Mouse (Mus musculus): ENCODE measurements around the gene Dlg3. TPM values are rescaled to one million over a fixed set of nuclear protein-coding genes. Genes with fewer than 3 reads are reported as not detected.

Dlg3 gene
- polyA plus RNA-seq (2014; fragmentation: Nextera tagmentation; extraction: Ambion mirVana), result 2.7 and 3.0 TPM in 2 replicates

- WGBS, result 16% methylated on average over 18 of the region's 26 CpGs
- H3K4me3 ChIP-seq (ENCODE audit: low read depth, low read length), result peak within 1 kb of the TSS; percentile 39
- DNase-seq (ENCODE audit: low spot score) (no peak), ATAC-seq (replicated peaks; ENCODE audit: low FRiP score) (no peak)
- no peak within 1 kb of the TSS for H3K9ac ChIP-seq (ENCODE audit: low read depth, low read length)
- no peaks in the 10 kb centered on the region for H3K9me3 ChIP-seq (ENCODE audit: control insufficient read depth, low read length)
- no peaks in the 10 kb centered on the region for H3K4me1 ChIP-seq (replicated peaks; ENCODE audit: control insufficient read depth, insufficient read depth, low read length)
- peak within 1 kb of the TSS; percentile 62 for H3K4me2 ChIP-seq
- no peak within 1 kb of the TSS for H3K27ac ChIP-seq (ENCODE audit: low read depth, low read length)
- H3K36me3 ChIP-seq (ENCODE audit: control insufficient read depth, insufficient read depth, low read length), result no peaks in the 10 kb centered on the region
- peaks cover 24% of the 10 kb centered on the region for H3K27me3 ChIP-seq (replicated peaks; ENCODE audit: control insufficient read depth, insufficient read depth, low read length)
These were observed at the start of gene Dlg3 for GRCm38 (mm10) chrX:100767181-100767884. Gene Dlg3, plus strand, starts transcription at chrX:100767722.

GRCm38 (mm10) chrX:100728947-100729346 is 38.6 kb upstream of the Dlg3 start:
- H3K27me3 ChIP-seq (replicated peaks; ENCODE audit: control insufficient read depth, insufficient read depth, low read length), result peaks cover 16% of the 10 kb centered on the region
- DNase-seq (ENCODE audit: low spot score), result no peak
- no peak overlapping the region for H3K4me2 ChIP-seq
- no peaks in the 10 kb centered on the region for H3K9me3 ChIP-seq (ENCODE audit: control insufficient read depth, low read length)
- no peak overlapping the region for H3K4me3 ChIP-seq (ENCODE audit: low read depth, low read length)
- H3K36me3 ChIP-seq (ENCODE audit: control insufficient read depth, insufficient read depth, low read length), result no peaks in the 10 kb centered on the region; the same call in 1 of the 2 replicates
- no peaks in the 10 kb centered on the region for H3K4me1 ChIP-seq (replicated peaks; ENCODE audit: control insufficient read depth, insufficient read depth, low read length)
- no peak for ATAC-seq (replicated peaks; ENCODE audit: low FRiP score)
- no peak overlapping the region for H3K9ac ChIP-seq (ENCODE audit: low read depth, low read length)
- H3K27ac ChIP-seq (ENCODE audit: low read depth, low read length), result no peak overlapping the region
- WGBS, result 43% methylated on average over 1 of the region's 1 CpGs

GRCm38 (mm10) chrX:100729665-100730188 is 37.8 kb upstream of the Dlg3 start, which contains the start of gene Gdpd2:
Gene Gdpd2, plus strand, starts transcription at chrX:100729873.
- 17% methylated on average over 8 of the region's 8 CpGs for WGBS
- H3K27ac ChIP-seq (ENCODE audit: low read depth, low read length), result no peak within 1 kb of the TSS
- no peaks in the 10 kb centered on the region for H3K4me1 ChIP-seq (replicated peaks; ENCODE audit: control insufficient read depth, insufficient read depth, low read length)
- H3K27me3 ChIP-seq (replicated peaks; ENCODE audit: control insufficient read depth, insufficient read depth, low read length), result peaks cover 22% of the 10 kb centered on the region
- no peak within 1 kb of the TSS for H3K9ac ChIP-seq (ENCODE audit: low read depth, low read length)
- no peaks in the 10 kb centered on the region; the same call in 1 of the 2 replicates for H3K36me3 ChIP-seq (ENCODE audit: control insufficient read depth, insufficient read depth, low read length)
- peak within 1 kb of the TSS; percentile 20 for H3K4me2 ChIP-seq
- DNase-seq (ENCODE audit: low spot score) (no peak), ATAC-seq (replicated peaks; ENCODE audit: low FRiP score) (no peak)
- no peaks in the 10 kb centered on the region for H3K9me3 ChIP-seq (ENCODE audit: control insufficient read depth, low read length)
- H3K4me3 ChIP-seq (ENCODE audit: low read depth, low read length), result no peak within 1 kb of the TSS

GRCm38 (mm10) chrX:100730266-100730665 is 37.3 kb upstream of the Dlg3 start:
- Histone ChIP-seq H3K27ac (ENCODE audit: low read depth, low read length) (no peak overlapping the region), H3K4me3 (ENCODE audit: low read depth, low read length) (no peak overlapping the region), H3K9me3 (ENCODE audit: control insufficient read depth, low read length) (no peaks in the 10 kb centered on the region), H3K36me3 (ENCODE audit: control insufficient read depth, insufficient read depth, low read length) (no peaks in the 10 kb centered on the region; the same call in 1 of the 2 replicates), H3K4me1 (replicated peaks; ENCODE audit: control insufficient read depth, insufficient read depth, low read length) (no peaks in the 10 kb centered on the region), H3K27me3 (replicated peaks; ENCODE audit: control insufficient read depth, insufficient read depth, low read length) (peaks cover 22% of the 10 kb centered on the region), H3K4me2 (peak overlapping the region; percentile 20), H3K9ac (ENCODE audit: low read depth, low read length) (no peak overlapping the region)
- ATAC-seq (replicated peaks; ENCODE audit: low FRiP score) (no peak), DNase-seq (ENCODE audit: low spot score) (no peak)
- 39% methylated on average over 8 of the region's 8 CpGs for WGBS

- 69% methylated on average over 7 of the region's 7 CpGs for WGBS
- Histone ChIP-seq H3K9me3 (ENCODE audit: control insufficient read depth, low read length) (no peaks in the 10 kb centered on the region), H3K4me1 (replicated peaks; ENCODE audit: control insufficient read depth, insufficient read depth, low read length) (no peaks in the 10 kb centered on the region), H3K4me3 (ENCODE audit: low read depth, low read length) (no peak overlapping the region), H3K27me3 (replicated peaks; ENCODE audit: control insufficient read depth, insufficient read depth, low read length) (peaks cover 32% of the 10 kb centered on the region), H3K36me3 (ENCODE audit: control insufficient read depth, insufficient read depth, low read length) (no peaks in the 10 kb centered on the region), H3K4me2 (no peak overlapping the region), H3K27ac (ENCODE audit: low read depth, low read length) (no peak overlapping the region), H3K9ac (ENCODE audit: low read depth, low read length) (no peak overlapping the region)
- DNase-seq (ENCODE audit: low spot score) (no peak), ATAC-seq (replicated peaks; ENCODE audit: low FRiP score) (no peak)
These were observed 33.2 kb upstream of the Dlg3 start for GRCm38 (mm10) chrX:100734359-100734758.

- H3K9ac ChIP-seq (ENCODE audit: low read depth, low read length), result no peak overlapping the region
- peak overlapping the region; percentile 48 for H3K4me2 ChIP-seq
- no peak overlapping the region for H3K27ac ChIP-seq (ENCODE audit: low read depth, low read length)
- no peaks in the 10 kb centered on the region for H3K4me1 ChIP-seq (replicated peaks; ENCODE audit: control insufficient read depth, insufficient read depth, low read length)
- H3K9me3 ChIP-seq (ENCODE audit: control insufficient read depth, low read length), result no peaks in the 10 kb centered on the region
- peaks cover 20% of the 10 kb centered on the region for H3K27me3 ChIP-seq (replicated peaks; ENCODE audit: control insufficient read depth, insufficient read depth, low read length)
- no peak overlapping the region for H3K4me3 ChIP-seq (ENCODE audit: low read depth, low read length)
- no peaks in the 10 kb centered on the region for H3K36me3 ChIP-seq (ENCODE audit: control insufficient read depth, insufficient read depth, low read length)
- ATAC-seq (replicated peaks; ENCODE audit: low FRiP score) (no peak; the same call in 1 of the 2 replicates), DNase-seq (ENCODE audit: low spot score) (peak; percentile 33)
- WGBS, result 24% methylated on average over 14 of the region's 14 CpGs
These were observed 28.6 kb upstream of the Dlg3 start for GRCm38 (mm10) chrX:100738918-100739317.

DNA sequence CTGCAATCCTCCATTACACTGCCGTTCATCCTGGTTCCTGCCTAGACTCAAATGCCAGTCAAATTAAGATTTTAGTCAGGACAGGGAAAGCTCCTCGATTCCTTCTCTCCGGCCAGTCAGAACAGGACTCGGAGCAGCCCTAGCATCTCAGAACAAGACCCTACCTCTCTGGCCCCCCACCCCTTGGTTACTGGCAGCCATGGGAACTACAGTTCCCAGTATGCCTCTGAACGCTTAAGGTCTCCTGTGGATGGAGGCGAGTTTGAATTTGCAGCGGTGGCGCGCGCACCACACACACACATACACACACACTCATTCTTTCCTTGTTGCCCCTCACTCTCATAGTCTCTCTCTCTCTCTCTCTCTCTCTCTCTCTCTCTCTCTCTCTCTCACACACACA is 28.1 kb upstream of the Dlg3 start:
- Histone ChIP-seq H3K4me2 (peak overlapping the region; percentile 48), H3K36me3 (ENCODE audit: control insufficient read depth, insufficient read depth, low read length) (no peaks in the 10 kb centered on the region), H3K4me3 (ENCODE audit: low read depth, low read length) (no peak overlapping the region), H3K4me1 (replicated peaks; ENCODE audit: control insufficient read depth, insufficient read depth, low read length) (no peaks in the 10 kb centered on the region), H3K9me3 (ENCODE audit: control insufficient read depth, low read length) (no peaks in the 10 kb centered on the region), H3K27me3 (replicated peaks; ENCODE audit: control insufficient read depth, insufficient read depth, low read length) (peaks cover 14% of the 10 kb centered on the region), H3K27ac (ENCODE audit: low read depth, low read length) (no peak overlapping the region), H3K9ac (ENCODE audit: low read depth, low read length) (no peak overlapping the region)
- DNase-seq (ENCODE audit: low spot score), result no peak
- WGBS, result 27% methylated on average over 10 of the region's 10 CpGs
- no peak for ATAC-seq (replicated peaks; ENCODE audit: low FRiP score)

- ATAC-seq (replicated peaks; ENCODE audit: low FRiP score), result no peak
These were observed 26.7 kb upstream of the Dlg3 start for GRCm38 (mm10) chrX:100740785-100741184.

GRCm38 (mm10) chrX:100741940-100742339 is 25.6 kb upstream of the Dlg3 start:
- Histone ChIP-seq H3K9me3 (ENCODE audit: control insufficient read depth, low read length) (no peaks in the 10 kb centered on the region), H3K9ac (ENCODE audit: low read depth, low read length) (no peak overlapping the region), H3K4me2 (no peak overlapping the region), H3K27me3 (replicated peaks; ENCODE audit: control insufficient read depth, insufficient read depth, low read length) (peaks cover 8% of the 10 kb centered on the region; the same call in 1 of the 2 replicates), H3K36me3 (ENCODE audit: control insufficient read depth, insufficient read depth, low read length) (no peaks in the 10 kb centered on the region), H3K27ac (ENCODE audit: low read depth, low read length) (no peak overlapping the region), H3K4me1 (replicated peaks; ENCODE audit: control insufficient read depth, insufficient read depth, low read length) (no peaks in the 10 kb centered on the region), H3K4me3 (ENCODE audit: low read depth, low read length) (no peak overlapping the region)
- no peak for ATAC-seq (replicated peaks; ENCODE audit: low FRiP score)
- 15% methylated on average over 10 of the region's 10 CpGs for WGBS
- no peak for DNase-seq (ENCODE audit: low spot score)

More at GRCm38 (mm10) chrX:100740785-100741184, 26.7 kb upstream of the Dlg3 start:
- Histone ChIP-seq H3K4me2 (no peak overlapping the region), H3K27me3 (replicated peaks; ENCODE audit: control insufficient read depth, insufficient read depth, low read length) (peaks cover 12% of the 10 kb centered on the region), H3K4me3 (ENCODE audit: low read depth, low read length) (no peak overlapping the region), H3K4me1 (replicated peaks; ENCODE audit: control insufficient read depth, insufficient read depth, low read length) (no peaks in the 10 kb centered on the region), H3K27ac (ENCODE audit: low read depth, low read length) (no peak overlapping the region), H3K36me3 (ENCODE audit: control insufficient read depth, insufficient read depth, low read length) (no peaks in the 10 kb centered on the region), H3K9ac (ENCODE audit: low read depth, low read length) (no peak overlapping the region), H3K9me3 (ENCODE audit: control insufficient read depth, low read length) (no peaks in the 10 kb centered on the region)
- DNase-seq (ENCODE audit: low spot score), result no peak
- WGBS, result 48% methylated on average over 6 of the region's 6 CpGs

Data from liver, embryonic 11.5 days (tissue).